Mouse (Mus musculus) c-Kit-negative CD71-positive TER-119-positive erythroid progenitor cells, embryonic 14.5 days (primary cell): ENCODE data around the gene Sf3b1.
"Not testable (repeated sequence)": the region's sequence is repeated elsewhere in the genome, so short reads cannot be mapped to it uniquely, and the experiment has no call there.

ENCODE experiments used
- DNase-seq: peaks from one replicate; pipeline ENCODE4 v3.0.0-alpha.2; 2013; ENCODE audit warnings: low read depth, low spot score

Gene Sf3b1

GRCm38 (mm10) chr1:54956995-54957394 is 70.3 kb downstream of the Sf3b1 start:
- not testable (repeated sequence) for DNase-seq

GRCm38 (mm10) chr1:54954856-54955255 is 72.4 kb downstream of the Sf3b1 start:
- no peak for DNase-seq

GRCm38 (mm10) chr1:54944648-54945047 is 82.6 kb downstream of the Sf3b1 start:
- no peak for DNase-seq

- no peak for DNase-seq
Measured at GRCm38 (mm10) chr1:54935466-54935865, 91.8 kb downstream of the Sf3b1 start.
